Mouse (Mus musculus): ENCODE measurements at regions not wholly inside any gene's neighbourhood (a gene's known extent, or its start where the extent isn't known, plus 50 kb on each side); places are given as distances from the start of the nearest gene placed in this dataset.

- DNase-seq: peak; percentile 81
Measured at GRCm38 (mm10) chr2:159534951-159535350, 740.3 kb downstream of the Dhx35 start.

GRCm38 (mm10) chr2:159539261-159539660, 744.7 kb downstream of the Dhx35 start:
- DNase-seq: no peak

- no peak for DNase-seq
Measured at GRCm38 (mm10) chr2:159557567-159557966, 763.0 kb downstream of the Dhx35 start.

- DNase-seq: no peak
Measured at GRCm38 (mm10) chr2:159565255-159565654, 768.7 kb downstream of the Gm826 start.

- DNase-seq: peak; percentile 17
Measured at GRCm38 (mm10) chr2:159565921-159566320, 768.0 kb downstream of the Gm826 start.

GRCm38 (mm10) chr2:159566461-159566860, 767.5 kb downstream of the Gm826 start:
- DNase-seq: peak; percentile 83

- DNase-seq: no peak
Measured at GRCm38 (mm10) chr2:159568391-159568790, 765.6 kb downstream of the Gm826 start.

GRCm38 (mm10) chr2:159571862-159572261, 762.1 kb downstream of the Gm826 start:
- DNase-seq: no peak

GRCm38 (mm10) chr2:159575271-159575670, 758.7 kb downstream of the Gm826 start:
- DNase-seq: no peak

- DNase-seq: no peak
Measured at GRCm38 (mm10) chr2:159583103-159583502, 750.9 kb downstream of the Gm826 start.

GRCm38 (mm10) chr2:159584641-159585040, 749.3 kb downstream of the Gm826 start:
- no peak for DNase-seq

- DNase-seq: no peak
Measured at GRCm38 (mm10) chr2:159586697-159587473, 747.1 kb downstream of the Gm826 start.

GRCm38 (mm10) chr2:159591396-159592124, 742.4 kb downstream of the Gm826 start:
- peak; percentile 18 for DNase-seq

GRCm38 (mm10) chr2:159592841-159593240, 741.1 kb downstream of the Gm826 start:
- peak; percentile 76 for DNase-seq

GRCm38 (mm10) chr2:159596285-159596684, 737.7 kb downstream of the Gm826 start:
- DNase-seq: no peak

- DNase-seq: no peak
Measured at GRCm38 (mm10) chr2:159598080-159598479, 735.9 kb downstream of the Gm826 start.

GRCm38 (mm10) chr2:159607191-159607590, 726.8 kb downstream of the Gm826 start:
- DNase-seq: no peak

- no peak for DNase-seq
Measured at GRCm38 (mm10) chr2:159610451-159610850, 723.5 kb downstream of the Gm826 start.

GRCm38 (mm10) chr2:159616685-159617084, 717.3 kb downstream of the Gm826 start:
- peak; percentile 18 for DNase-seq

GRCm38 (mm10) chr2:159621261-159621660, 712.7 kb downstream of the Gm826 start:
- DNase-seq: no peak

GRCm38 (mm10) chr2:159622141-159622669, 711.8 kb downstream of the Gm826 start:
- no peak for DNase-seq

GRCm38 (mm10) chr2:159625306-159625705, 708.7 kb downstream of the Gm826 start:
- no peak for DNase-seq

GRCm38 (mm10) chr2:159645861-159646260, 688.1 kb downstream of the Gm826 start:
- DNase-seq: peak; percentile 40

All from adrenal gland, adult 2 months (tissue).